Mouse (Mus musculus): Measurements from ENCODE around the gene Ccdc88a.

The Ccdc88a gene

DNA sequence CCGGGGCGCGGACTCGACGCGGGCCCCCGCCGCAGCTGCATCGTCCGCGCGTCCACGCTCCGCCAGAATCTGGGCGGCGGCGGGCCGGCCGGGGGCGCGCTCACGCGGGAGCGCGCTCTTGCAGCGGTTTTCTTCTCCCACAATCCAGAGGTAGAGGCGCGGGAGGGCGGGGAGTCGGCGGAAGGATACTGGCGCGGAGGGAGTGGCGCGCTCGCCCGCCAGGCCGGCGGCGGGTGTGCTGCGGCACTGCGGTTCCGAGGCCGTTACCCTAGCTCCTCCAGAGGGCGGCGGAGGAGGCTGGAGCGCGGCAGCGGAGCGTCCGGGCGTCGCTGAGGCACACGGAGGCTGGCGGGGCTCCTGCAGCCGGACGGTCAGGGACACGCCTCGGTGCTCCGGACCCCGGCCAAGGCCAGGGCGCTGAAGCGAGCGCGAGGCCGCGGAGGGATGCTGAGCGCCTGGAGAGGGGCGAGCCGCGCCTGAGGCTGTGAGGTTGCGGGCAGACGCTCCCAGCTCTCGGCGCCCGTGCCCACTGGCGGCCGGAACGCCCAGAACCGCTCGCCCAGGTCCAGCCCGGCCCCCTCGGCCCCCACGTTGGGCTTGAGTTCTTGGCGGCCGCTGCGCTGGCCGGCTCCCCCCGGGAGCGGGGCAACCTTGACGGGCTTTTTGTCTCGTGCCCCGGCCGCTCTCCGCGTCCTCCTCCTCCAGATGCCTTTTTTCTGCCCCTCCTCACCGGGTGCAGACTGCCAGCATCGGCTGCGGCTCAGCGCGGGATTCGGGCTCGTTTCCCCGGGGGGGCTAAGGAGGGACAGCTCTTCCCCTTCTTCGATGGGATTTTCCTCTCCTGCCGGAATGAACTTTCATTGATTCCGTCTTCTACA, at the start of gene Ccdc88a:
Gene Ccdc88a, plus strand, starts transcription at position 263 of the 878 bp plus-strand sequence.
- DNase-seq (ENCODE audit: low spot score), result peak; percentile 88

DNA sequence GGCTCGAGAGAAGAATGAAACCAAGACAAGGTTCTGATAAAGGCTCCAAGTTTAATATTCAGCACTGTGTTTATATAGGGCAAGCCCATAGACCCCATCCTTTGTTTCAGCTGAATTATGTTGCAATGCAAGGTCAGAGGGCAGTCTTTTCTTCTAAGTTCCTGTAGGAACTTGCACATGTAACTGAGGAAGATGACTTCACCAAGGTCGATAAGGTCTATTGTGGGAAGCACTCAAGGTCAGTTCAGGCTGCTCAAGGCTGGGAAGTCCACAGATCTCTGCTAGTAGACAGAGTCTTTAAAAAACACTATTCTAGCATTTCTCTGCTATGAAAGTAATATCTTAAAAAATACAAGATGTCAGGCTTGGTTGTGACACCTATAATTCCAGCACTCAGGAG, 38.0 kb upstream of the Ccdc88a start:
- no peak for DNase-seq (ENCODE audit: low spot score)

DNA sequence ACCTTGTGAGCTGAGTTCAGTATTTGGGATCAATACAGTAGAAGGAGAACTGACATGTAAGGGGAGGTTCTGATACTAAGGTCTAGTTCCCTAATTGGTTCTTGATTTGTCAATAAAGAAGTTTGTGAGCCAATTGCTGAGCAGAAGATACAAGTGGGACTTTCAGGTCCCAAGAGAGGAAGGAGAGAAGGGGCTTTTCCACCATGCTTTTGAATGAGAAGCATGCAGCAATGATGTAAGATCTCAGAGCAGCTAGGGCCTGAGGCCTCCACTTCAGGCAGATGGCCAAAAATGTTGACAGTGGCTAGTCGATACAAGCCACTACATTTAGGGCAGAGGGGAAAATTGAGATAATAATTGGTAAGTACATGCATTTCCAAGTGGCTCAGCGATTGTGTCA, 32.2 kb upstream of the Ccdc88a start:
- DNase-seq (ENCODE audit: low spot score), result no peak

DNA sequence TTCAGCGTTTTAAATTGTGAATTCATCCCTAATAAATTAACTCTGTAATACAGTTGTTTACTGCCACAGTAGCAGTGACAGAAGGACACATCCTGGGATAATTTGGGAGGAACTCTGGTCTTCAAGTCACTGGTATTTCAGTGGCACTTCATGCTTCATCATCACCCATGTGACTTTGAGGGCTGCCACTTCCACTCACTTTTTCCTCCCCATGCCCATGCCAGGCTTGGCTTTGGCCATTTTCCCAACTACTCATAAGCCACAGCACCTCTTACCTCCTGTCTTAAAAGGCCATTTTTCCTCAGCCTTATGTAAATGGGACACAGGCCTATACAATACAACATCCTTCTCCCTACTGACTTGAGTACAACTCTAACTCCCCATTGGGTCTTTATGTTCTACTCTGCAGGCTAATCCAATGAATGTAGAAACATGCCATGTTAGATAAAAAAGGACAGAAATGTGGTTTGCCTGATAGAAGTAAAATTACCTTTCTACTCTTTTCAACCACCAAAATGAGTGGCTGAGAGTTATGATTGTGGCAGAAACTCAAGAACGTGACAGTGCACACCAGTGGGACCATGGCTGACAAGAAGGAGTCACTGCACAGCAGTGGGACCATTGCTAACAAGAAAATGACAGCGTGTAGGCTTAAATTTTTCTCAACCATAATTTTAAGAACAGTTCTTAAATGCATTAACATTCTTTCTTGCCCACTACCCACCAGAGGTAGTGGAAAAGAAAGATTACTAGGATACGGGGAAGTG, 28.4 kb upstream of the Ccdc88a start:
- DNase-seq (ENCODE audit: low spot score), result no peak

DNA sequence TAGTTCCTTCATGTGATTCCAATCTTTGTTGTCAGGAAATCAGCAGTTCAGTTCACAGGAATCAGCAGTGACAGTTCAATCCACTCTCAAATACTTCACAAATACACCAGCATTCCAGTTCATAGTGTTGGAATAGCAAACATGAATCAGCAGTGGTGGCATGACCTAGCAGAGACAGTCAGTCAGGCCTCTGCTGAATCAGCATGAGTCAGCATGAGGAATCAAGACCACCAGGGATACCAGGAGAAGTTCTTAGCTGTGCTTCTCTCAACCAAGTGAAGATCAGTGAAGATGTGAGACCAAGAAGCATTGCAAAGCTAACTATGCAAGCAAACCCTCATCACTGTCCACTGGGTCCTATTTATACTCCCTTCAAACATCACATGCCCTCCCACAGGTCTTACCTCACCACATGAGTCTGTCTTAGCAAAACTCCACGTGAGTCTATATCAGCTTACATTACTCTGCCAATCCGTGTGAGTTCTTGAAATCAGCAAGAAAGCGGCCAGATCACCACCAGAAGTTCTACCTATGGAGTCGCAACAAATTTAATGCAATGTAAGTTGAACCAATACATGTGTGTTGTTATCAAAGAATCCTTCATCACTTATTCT, 27.7 kb upstream of the Ccdc88a start:
- no peak for DNase-seq (ENCODE audit: low spot score)

DNA sequence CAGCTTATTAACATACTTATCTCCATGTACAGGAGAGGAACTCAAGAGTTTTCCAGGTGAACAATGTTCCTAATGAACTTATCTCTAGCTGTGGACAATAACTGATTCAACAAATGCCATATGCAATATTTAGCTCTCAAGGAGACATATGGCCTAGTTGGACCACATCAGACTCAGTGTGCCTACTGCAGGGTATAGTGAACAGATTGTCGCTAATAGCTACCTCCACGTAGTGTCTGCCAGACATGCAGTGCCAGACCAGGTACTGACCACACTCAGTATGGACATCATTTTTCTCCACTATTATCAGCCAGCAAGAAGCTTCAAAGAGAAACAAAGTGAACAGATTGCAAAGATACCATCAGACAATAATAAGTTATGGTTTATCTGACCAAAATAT, 22.6 kb upstream of the Ccdc88a start:
- no peak for DNase-seq (ENCODE audit: low spot score)

DNA sequence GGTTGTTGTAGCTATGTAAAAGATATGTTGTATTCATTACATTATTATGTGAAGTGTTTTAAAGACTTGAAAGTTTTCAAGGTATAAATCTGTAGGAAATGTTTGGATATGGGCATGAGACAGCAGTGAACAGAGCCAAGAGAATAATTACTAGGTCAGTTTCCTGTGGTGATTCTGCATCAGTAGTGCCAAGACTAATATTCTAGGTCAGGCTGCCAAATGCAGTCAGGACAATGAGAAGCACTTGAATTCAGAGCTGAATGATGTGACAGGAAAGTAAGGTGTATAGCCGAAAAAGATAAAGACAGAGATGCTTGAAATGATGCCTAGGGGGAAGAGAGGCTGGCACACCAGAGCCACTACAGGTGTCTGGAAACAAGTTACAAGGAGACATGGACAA, 21.2 kb upstream of the Ccdc88a start:
- DNase-seq (ENCODE audit: low spot score), result no peak

DNA sequence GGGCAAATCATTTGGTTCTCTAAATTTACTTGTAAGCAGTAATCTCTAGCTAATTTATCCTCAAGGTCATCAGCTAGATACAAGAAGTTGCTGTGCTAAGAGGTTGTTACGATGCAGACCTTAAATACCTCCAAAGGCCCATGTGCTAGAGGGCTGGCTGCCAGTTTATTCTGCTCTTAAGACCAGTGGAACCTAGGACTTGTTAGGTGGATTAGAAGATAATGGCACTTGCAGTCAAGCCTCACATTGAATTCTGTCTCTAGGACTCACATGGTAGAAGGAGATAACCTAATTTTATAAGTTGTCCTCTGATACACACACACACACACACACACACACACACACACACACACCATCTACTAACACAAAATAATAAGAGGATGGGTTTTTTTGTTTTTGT, 5.3 kb upstream of the Ccdc88a start:
- DNase-seq (ENCODE audit: low spot score), result no peak

DNA sequence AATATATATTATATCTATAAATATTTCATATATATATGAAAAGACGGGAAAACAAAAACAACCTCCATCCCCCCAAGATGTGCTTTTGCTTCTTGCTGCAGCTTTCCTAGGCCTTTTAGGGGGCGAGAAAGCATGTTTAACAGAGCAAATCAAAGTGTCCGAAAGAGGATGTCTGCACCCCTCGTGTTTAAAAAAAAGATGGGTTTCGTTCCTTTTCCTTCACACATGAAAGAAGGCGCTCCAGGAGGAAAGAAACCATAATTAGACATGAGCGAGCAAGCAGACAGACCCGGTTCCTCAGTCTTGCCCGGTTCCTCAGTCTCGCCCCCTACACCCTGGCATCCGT, 435 bp upstream of the Ccdc88a start:
- DNase-seq (ENCODE audit: low spot score), result no peak

DNA sequence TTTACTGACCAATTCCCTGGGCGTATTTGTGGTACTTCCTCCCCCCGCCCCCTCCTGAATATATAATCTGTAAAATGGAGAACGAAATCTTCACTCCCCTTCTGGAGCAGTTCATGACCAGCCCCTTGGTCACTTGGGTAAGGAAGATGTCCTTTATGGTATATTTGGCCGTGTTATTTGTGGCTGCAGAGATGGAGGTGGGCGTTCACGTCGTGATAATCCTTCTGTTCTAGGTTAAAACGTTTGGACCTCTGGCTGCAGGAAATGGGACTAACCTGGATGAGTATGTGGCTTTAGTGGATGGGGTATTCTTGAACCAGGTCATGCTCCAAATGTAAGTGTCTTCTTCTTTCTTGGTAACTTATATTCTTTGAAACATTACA, 807 bp downstream of the Ccdc88a start:
- DNase-seq (ENCODE audit: low spot score), result no peak

DNA sequence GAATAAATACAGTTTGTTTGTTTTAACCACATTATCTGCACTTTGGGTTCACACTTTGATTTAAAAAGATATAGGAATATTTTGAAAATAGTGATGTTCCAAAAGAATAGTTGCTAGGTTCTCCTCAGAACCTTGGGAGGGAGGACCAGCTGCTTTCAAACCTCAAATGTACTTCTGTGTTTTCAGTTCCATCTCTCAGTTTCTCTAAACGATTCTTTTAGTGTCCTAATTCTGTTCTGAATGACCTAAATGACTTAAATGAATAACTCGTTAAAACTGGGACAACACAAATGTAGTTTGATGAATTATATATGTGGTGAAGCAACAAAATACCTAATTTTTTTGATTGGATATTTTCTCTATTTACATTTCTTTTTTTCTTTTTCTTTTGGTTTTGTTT, 3.2 kb downstream of the Ccdc88a start:
- no peak for DNase-seq (ENCODE audit: low spot score)

DNA sequence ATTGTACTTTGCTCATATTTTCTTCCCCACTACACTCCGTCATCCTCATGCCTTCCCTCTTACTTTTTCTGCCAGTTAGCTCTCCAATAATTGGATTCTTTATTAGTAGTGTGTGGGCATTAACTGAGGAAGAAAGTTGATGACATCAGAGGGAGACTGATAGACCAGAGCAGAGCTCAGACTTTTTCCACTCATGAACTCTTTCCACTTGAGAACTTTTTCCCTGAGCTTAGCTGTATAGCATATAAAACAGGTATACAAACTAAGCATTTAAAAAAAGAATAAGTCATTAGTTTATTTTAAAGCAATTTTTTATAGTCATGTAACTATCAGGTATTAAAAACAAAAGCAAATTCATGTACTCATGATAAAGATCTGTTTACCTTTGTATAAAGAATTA, 5.3 kb downstream of the Ccdc88a start:
- DNase-seq (ENCODE audit: low spot score), result no peak

DNA sequence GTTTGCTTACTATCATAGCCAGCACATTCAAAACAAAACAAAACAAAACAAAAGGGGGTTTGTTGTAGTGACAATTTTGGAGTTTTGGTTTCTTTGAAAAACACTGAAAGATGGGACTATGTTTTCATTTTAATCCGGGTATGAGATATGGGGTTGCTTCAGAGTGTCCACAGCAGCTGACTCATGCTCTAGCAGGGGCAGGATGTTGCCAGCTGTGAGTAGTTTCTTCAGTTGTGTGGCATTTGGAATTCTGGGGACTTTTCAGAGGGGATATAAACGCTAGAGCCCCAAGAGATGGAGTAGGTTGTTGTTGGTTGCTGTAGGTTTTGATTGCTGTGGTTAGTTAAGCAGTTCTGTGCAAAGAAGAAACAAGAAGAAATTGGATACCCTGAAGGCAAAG, 10.0 kb downstream of the Ccdc88a start:
- DNase-seq (ENCODE audit: low spot score), result no peak

DNA sequence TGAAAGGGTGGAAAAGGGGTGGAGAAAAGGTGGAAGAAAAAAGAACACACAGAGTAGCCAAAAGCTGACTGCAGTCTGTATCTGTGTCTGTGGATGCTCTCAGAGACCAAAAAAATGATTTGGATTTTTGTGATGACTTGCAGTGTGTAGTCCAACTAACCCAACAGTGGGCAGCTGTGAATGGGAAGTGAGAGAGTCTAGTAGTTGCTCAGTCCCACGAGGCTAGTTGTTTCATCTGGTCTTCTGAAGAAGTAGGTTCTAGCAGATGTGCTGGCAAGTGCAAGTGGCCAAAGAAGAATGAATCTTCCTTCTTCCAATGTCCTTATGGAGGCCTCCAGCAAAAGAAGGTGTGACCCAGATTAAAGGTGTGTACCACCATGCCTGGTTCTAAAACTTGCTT, 10.5 kb downstream of the Ccdc88a start:
- DNase-seq (ENCODE audit: low spot score), result no peak

DNA sequence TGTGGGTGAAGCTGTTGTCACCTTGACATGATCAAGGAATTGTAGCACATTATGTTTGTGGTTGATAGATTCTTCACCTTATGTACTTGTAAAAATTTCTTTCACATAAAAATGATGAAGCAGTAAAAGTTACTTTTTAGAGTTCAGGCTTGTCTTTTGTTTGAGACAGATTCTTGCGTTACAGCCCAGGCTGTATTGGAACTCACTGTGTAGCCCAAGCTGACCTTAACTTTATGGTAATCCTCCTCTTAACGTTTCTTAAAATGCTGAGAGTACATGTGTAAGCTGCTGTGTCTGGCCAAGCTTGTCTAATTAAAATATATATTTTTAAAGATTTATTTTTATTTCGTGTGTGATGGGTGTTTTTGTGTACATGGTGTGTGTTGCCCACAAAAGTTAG, 11.2 kb downstream of the Ccdc88a start:
- DNase-seq (ENCODE audit: low spot score), result no peak

DNA sequence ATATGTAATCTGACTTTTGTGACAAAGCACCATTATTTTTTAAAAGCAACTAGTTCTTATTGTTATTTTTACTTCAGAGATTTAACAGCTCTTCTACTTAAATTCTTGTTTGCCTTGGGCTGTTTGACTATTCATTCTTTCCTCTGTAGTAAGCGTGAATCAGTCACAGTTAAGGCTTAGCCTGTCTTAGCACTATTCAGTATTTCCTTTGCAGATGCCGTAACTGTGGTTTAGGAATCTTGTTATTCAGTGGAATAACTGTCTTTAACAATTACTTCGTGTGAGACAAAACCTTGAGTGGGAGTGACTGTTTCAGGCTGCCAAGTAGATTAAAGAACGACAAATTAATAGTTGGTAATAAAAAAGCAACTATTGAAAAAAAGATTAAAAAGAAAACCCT, 16.5 kb downstream of the Ccdc88a start:
- DNase-seq (ENCODE audit: low spot score), result no peak

DNA sequence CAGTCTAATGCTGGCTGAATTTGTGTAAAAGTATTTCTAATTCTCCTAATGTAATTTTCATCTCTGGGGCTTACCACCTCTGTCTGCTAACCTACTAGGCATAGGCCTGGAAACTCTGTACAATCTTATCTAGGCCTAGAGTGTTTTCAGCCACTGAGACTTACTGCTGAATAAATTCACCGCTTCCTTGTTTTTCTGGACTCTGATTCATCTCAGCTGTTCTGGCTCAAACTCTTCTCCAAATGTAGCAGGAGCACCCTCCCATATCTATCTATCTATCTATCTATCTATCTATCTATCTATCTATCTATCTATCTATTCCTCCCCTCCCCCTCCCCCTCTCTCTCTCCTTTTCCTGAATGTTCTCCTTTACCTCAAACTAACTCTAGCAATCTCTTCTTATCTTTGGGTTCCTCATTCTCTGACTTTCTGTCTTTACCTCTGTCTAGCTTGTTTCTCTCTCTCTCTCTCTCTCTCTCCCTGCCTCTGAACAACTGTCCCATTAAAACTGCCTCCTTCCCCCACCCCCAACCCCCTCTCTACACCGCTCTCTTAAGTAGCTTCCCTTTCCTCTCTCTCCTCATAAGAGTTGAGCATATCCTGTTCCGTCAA, 21.8 kb downstream of the Ccdc88a start:
- no peak for DNase-seq (ENCODE audit: low spot score)

DNA sequence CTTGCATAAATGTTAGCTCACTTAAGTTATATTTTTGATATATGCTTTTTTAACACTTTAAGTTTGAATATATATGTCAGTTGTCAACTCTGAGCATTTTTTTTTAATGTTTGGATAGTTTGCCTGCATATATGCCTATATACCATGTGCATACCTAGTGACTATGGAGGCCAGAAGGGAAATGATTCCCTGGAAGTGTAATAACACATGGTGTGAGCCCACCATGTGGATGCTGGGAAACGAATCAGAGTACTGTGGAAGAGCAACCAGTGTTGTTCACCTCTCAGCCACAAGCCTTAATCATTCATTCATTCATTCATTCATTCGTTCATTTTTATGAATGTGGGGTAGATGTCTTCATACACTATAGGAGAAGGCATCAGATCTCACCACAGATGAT, 26.9 kb downstream of the Ccdc88a start:
- DNase-seq (ENCODE audit: low spot score), result no peak

DNA sequence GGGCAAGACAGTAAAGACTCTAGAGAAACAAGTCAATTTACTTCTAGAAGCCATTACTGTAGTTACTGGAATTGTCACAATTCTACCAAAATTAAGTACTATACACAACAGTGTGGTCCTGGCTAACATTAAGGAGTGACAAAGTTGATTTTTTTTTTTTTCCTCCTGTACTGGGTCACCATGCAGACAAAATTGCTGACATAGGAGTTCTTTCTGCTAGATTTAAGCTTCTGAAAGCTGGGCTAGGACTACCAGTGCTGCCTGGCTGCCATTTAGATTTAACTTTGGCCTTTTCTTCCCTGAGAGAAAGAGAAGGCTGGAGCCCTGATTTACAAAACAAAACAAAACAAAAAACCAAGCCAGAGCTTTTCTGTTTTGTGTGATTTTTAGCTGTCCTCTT, 32.8 kb downstream of the Ccdc88a start:
- DNase-seq (ENCODE audit: low spot score), result no peak

DNA sequence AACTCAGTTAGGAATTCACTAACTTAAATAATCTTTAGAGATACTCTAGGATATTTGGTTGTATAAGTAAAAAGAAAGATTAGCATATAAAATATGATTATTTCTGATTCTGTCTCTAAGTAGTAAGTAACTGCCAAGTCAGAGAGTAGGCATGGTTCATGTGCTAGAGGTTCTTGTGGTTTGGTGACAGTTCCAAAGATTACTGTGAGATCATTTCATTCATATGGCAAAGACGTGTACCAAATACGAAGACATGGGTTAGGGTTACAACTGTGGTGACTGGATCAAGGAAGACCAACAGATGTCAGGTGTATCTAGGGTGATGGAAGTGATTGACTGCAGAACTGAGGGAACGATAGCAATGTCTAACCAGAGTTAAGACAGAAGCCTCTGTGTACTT, 50.0 kb downstream of the Ccdc88a start:
- DNase-seq (ENCODE audit: low spot score), result no peak

DNA sequence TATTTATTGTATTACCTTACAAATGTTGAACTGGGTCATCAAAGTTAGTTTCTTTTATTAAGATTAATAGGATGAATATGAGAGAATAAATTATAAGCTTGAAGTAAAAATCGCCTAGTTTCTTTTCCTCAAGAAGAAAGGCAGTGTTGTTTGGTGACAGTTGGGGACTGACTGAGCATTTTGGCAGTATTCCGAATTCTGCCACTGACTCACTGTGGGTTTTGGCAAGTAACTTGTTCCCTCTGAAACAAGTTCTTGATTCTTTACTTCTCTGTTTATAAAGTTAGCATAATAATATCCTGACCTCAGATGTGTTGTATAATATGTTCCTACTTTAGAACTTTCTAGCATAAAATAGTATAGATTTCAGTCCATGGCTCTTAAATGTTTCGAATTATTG, 55.3 kb downstream of the Ccdc88a start:
- no peak for DNase-seq (ENCODE audit: low spot score)

DNA sequence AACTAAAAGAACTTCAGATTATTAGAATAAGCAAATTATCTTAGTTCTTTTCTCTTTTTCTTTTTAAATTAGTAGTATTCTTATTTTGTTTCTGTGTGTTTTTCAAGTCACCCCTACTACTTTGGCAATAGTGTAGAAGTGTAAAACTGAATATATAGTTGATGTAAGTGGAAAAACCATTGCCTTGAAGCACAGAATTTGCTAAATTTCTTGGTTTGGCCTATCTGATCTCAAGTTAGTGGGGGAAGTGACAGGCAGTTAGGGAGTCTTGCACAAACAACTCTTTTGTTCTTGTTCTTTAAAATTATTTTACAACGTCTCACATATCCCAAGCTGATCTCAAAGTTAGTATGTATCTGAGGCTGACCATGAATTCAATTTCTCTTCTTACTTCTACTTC, 57.6 kb downstream of the Ccdc88a start:
- no peak for DNase-seq (ENCODE audit: low spot score)

DNA sequence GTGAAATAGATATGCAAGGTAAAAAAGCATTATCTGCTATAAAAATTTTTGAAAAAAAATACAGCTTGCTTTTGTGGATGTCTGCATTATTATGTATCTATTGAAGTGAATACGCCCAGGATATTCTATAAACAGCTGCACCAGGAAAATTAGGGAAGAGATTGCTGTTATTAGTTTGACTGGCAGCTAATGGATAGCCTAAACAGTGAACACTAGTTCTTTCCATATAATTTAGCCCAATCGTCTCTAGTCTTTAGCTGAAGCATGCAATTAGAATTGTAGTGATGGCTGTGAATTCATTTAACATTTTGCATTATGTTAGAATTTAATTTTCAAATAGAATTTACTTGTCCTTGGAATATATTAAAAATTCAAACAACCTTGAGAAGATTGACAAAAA, 75.3 kb downstream of the Ccdc88a start:
- no peak for DNase-seq (ENCODE audit: low spot score)

All from spleen, adult 12 weeks (tissue).